Comparison of ENCODE assay signal across 19 mouse cellular contexts in the genomic region with DNA sequence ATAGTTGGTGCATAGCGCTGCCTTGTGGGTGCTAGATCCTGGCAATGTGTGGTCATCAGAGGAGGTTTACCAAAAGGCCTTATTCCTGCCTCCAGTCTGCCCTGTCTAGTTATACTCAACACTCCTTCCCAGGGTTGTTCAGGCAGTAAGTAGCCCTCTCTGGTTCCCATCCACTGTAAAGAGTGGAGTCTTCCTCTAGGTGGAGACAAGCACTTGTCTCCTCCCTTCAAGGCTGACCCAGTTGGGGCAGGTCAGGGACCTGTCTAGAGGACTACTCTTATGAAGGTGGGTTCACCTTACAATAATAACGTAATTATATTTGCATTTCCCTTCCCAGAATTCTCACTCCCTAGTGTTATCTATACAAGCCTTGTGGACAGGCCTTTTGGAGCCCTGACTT.
DNase-seq lines count a peak whose midpoint lies in the region; ATAC-seq and TF ChIP-seq lines count a peak whose summit lies in the region.
"Had no signal": no experiment of that assay in that cellular context is flagged by ENCODE, and none has a peak within 500 bp of the region (broad histone marks: within the 10 kb centered on the region; RNA-seq: fewer than 3 reads in every experiment).

No protein-coding gene starts in this region.

- no peak for TF ChIP-seq EP300 in heart, adult 2 months (IDR thresholded peaks at IDR 0.05; ENCODE audit: insufficient read depth, low read depth, low read length)
- no peak for TF ChIP-seq EP300 in liver, embryonic 14.5 days (IDR thresholded peaks at IDR 0.05; ENCODE audit: low read depth)
- TF ChIP-seq EP300 in MEL (IDR thresholded peaks at IDR 0.05; ENCODE audit: low read depth in 1 of 2, low read length in 2 of 2), result no peak

- H3K4me2 ChIP-seq in liver, embryonic 14.5 days (ENCODE audit: low read depth), result no peak overlapping the region
- no peak overlapping the region for H3K4me2 ChIP-seq in liver, embryonic 12.5 days
- H3K4me2 ChIP-seq: embryonic facial prominence, embryonic 15.5 days; limb, embryonic 12.5 days; liver, embryonic 15.5 days had no signal

- intact Hi-C loops in heart, adult 2 months (cut with DNase I), result loop anchor here (10.0 kb wide), 1 partner anchor 150 kb away; no protein-coding TSS in a partner anchor

- ATAC-seq in liver, embryonic 14.5 days (ENCODE audit: insufficient read depth), result no peak
- no peak for ATAC-seq in liver, embryonic 12.5 days
- 0 out of 2 replicates have a peak, but pooled peaks have one; percentile 16 for ATAC-seq in megakaryocyte progenitor cell, adult 5-6 weeks (replicated peaks; ENCODE audit: poor library complexity)
- ATAC-seq in megakaryocyte-erythroid progenitor cell, adult 5-6 weeks (replicated peaks; ENCODE audit: low FRiP score, low TSS enrichment, poor library complexity, severe bottlenecking), result no peak

- no peaks in the 10 kb centered on the region; the same call in 1 of the 2 replicates for H3K27me3 ChIP-seq in heart, adult 2 months (ENCODE audit: control insufficient read depth, insufficient read depth, low read length)
- H3K27me3 ChIP-seq in heart, embryonic 10.5 days (ENCODE audit: insufficient read depth, poor library complexity, severe bottlenecking), result peaks cover 4% of the 10 kb centered on the region; the same call in 1 of the 2 replicates
- no peaks in the 10 kb centered on the region for H3K27me3 ChIP-seq in liver, embryonic 14.5 days (ENCODE audit: control insufficient read depth, insufficient read depth, low read length)
- H3K27me3 ChIP-seq in liver, embryonic 12.5 days (replicated peaks), result no peaks in the 10 kb centered on the region
- no peaks in the 10 kb centered on the region for H3K27me3 ChIP-seq in MEL (ENCODE audit: control insufficient read depth in 1 of 2, insufficient read depth in 2 of 2, low read length in 2 of 2)
- H3K27me3 ChIP-seq: embryonic facial prominence, embryonic 15.5 days had no signal

- peak; percentile 30 for TF ChIP-seq RAD21 in MEL (IDR thresholded peaks at IDR 0.05; ENCODE audit: low read depth, low read length)

- no peak overlapping the region for H3K27ac ChIP-seq in heart, adult 2 months
- H3K27ac ChIP-seq in heart, embryonic 10.5 days, result no peak overlapping the region
- no peak overlapping the region for H3K27ac ChIP-seq in liver, embryonic 14.5 days
- H3K27ac ChIP-seq in liver, embryonic 12.5 days, result no peak overlapping the region
- H3K27ac ChIP-seq in MEL (ENCODE audit: control insufficient read depth, low read depth, low read length), result no peak overlapping the region
- H3K27ac ChIP-seq: embryonic facial prominence, embryonic 15.5 days; hindbrain, embryonic 10.5 days; limb, embryonic 12.5 days; liver, embryonic 15.5 days; midbrain, embryonic 10.5 days had no signal

- H3K79me2 ChIP-seq in heart, adult 2 months (replicated peaks; ENCODE audit: control insufficient read depth, insufficient read depth, low read length), result no peaks in the 10 kb centered on the region
- no peaks in the 10 kb centered on the region for H3K79me2 ChIP-seq in MEL (ENCODE audit: control insufficient read depth, insufficient read depth, low read length, poor library complexity)

- WGBS in heart, adult 2 months, result 86% methylated on average over 2 of the region's 2 CpGs
- 90% methylated on average over 2 of the region's 2 CpGs for WGBS in heart, embryonic 10.5 days
- 67% methylated on average over 2 of the region's 2 CpGs for WGBS in liver, embryonic 14.5 days (ENCODE audit: insufficient replicate concordance)
- WGBS in liver, embryonic 12.5 days (ENCODE audit: insufficient replicate concordance), result 74% methylated on average over 2 of the region's 2 CpGs

- TF ChIP-seq POLR2A in heart, adult 2 months (IDR thresholded peaks at IDR 0.05; ENCODE audit: insufficient read depth, low read depth, low read length), result no peak
- no peak for TF ChIP-seq POLR2A in MEL (IDR thresholded peaks at IDR 0.05; ENCODE audit: control insufficient read depth in 1 of 2, insufficient read depth in 1 of 2, low read depth in 1 of 2, low read length in 2 of 2, poor library complexity in 1 of 2)

- DNase-seq in heart, adult 2 months, result no peak
- DNase-seq in heart, embryonic 10.5 days (ENCODE audit: low spot score), result no peak
- DNase-seq in liver, embryonic 14.5 days (ENCODE audit: low read depth in 3 of 3, low spot score in 3 of 3), result no peak
- DNase-seq in MEL (ENCODE audit: low read depth, low spot score), result no peak
- DNase-seq: adrenal gland, postnatal 36 days; cerebellum, postnatal 25 days; kidney, adult 8-10 months; kidney, postnatal 36 days; lung, postnatal 14 days; retina, postnatal 1 day; right cerebral cortex, postnatal 4 days had no signal

- no peak overlapping the region for H3K9ac ChIP-seq in heart, adult 2 months (ENCODE audit: low read depth, low read length)
- H3K9ac ChIP-seq in liver, embryonic 14.5 days (replicated peaks), result no peak overlapping the region
- no peak overlapping the region for H3K9ac ChIP-seq in liver, embryonic 12.5 days
- no peak overlapping the region for H3K9ac ChIP-seq in MEL (ENCODE audit: control insufficient read depth, low read depth, low read length, poor library complexity, severe bottlenecking)
- H3K9ac ChIP-seq: embryonic facial prominence, embryonic 15.5 days; limb, embryonic 12.5 days; liver, embryonic 15.5 days had no signal

- H3K4me1 ChIP-seq in heart, adult 2 months (ENCODE audit: control insufficient read depth, insufficient read depth, low read length), result no peaks in the 10 kb centered on the region
- peaks cover 24% of the 10 kb centered on the region for H3K4me1 ChIP-seq in heart, embryonic 10.5 days
- H3K4me1 ChIP-seq in liver, embryonic 14.5 days (replicated peaks; ENCODE audit: control insufficient read depth in 2 of 2, insufficient read depth in 2 of 2, low read length in 1 of 2), result peaks cover 21 to 28% of the 10 kb centered on the region in 2 experiments
- peaks cover 40% of the 10 kb centered on the region for H3K4me1 ChIP-seq in liver, embryonic 12.5 days
- H3K4me1 ChIP-seq in MEL (ENCODE audit: control insufficient read depth in 1 of 2, insufficient read depth in 2 of 2, low read length in 2 of 2), result peaks cover 0 to 19% of the 10 kb centered on the region in 2 experiments; a peak in 3 of 4 replicates

- no peaks in the 10 kb centered on the region for H3K9me3 ChIP-seq in heart, embryonic 10.5 days
- H3K9me3 ChIP-seq in liver, embryonic 14.5 days (ENCODE audit: control insufficient read depth, low read length), result no peaks in the 10 kb centered on the region
- H3K9me3 ChIP-seq in liver, embryonic 12.5 days (replicated peaks), result no peaks in the 10 kb centered on the region
- no peaks in the 10 kb centered on the region for H3K9me3 ChIP-seq in MEL (replicated peaks; ENCODE audit: insufficient read depth, low read length)
- H3K9me3 ChIP-seq: embryonic facial prominence, embryonic 15.5 days; hindbrain, embryonic 10.5 days; limb, embryonic 12.5 days; liver, embryonic 15.5 days; midbrain, embryonic 10.5 days had no signal

- H3K36me3 ChIP-seq in heart, adult 2 months (ENCODE audit: control insufficient read depth, insufficient read depth, low read length), result no peaks in the 10 kb centered on the region
- no peaks in the 10 kb centered on the region for H3K36me3 ChIP-seq in heart, embryonic 10.5 days
- no peaks in the 10 kb centered on the region for H3K36me3 ChIP-seq in liver, embryonic 14.5 days (replicated peaks; ENCODE audit: control insufficient read depth, insufficient read depth, low read depth)
- H3K36me3 ChIP-seq in liver, embryonic 12.5 days, result no peaks in the 10 kb centered on the region
- peaks cover 0 to 11% of the 10 kb centered on the region in 2 experiments; a peak in 2 of 4 replicates for H3K36me3 ChIP-seq in MEL (ENCODE audit: control insufficient read depth in 1 of 2, insufficient read depth in 2 of 2, low read length in 2 of 2)
- H3K36me3 ChIP-seq: embryonic facial prominence, embryonic 15.5 days; hindbrain, embryonic 10.5 days; limb, embryonic 12.5 days; liver, embryonic 15.5 days; midbrain, embryonic 10.5 days had no signal

- peak; percentile 20; the same call in 1 of the 2 replicates for TF ChIP-seq CTCF in heart, adult 2 months (IDR thresholded peaks at IDR 0.05)
- TF ChIP-seq CTCF in liver, embryonic 14.5 days (IDR thresholded peaks at IDR 0.05; ENCODE audit: low read depth), result peak; percentile 38; the same call in 1 of the 2 replicates
- peak in 2 of 3 experiments; percentile 9 to 31; a peak in 2 of 6 replicates for TF ChIP-seq CTCF in MEL (IDR thresholded peaks at IDR 0.05 in 2 of 3, conservative IDR thresholded peaks at IDR 0.05 in 1 of 3; ENCODE audit: control insufficient read depth in 1 of 3, insufficient read depth in 1 of 3, low read depth in 2 of 3, low read length in 3 of 3, poor library complexity in 1 of 3, severe bottlenecking in 1 of 3)

- H3K4me3 ChIP-seq in heart, adult 2 months, result no peak overlapping the region
- no peak overlapping the region for H3K4me3 ChIP-seq in heart, embryonic 10.5 days
- H3K4me3 ChIP-seq in liver, embryonic 14.5 days (ENCODE audit: insufficient read depth in 1 of 2, low read depth in 2 of 2, low read length in 2 of 2), result no peak overlapping the region
- no peak overlapping the region for H3K4me3 ChIP-seq in liver, embryonic 12.5 days
- H3K4me3 ChIP-seq in MEL (ENCODE audit: control insufficient read depth in 1 of 2, insufficient read depth in 1 of 2, low read depth in 2 of 2, low read length in 2 of 2), result no peak overlapping the region
- H3K4me3 ChIP-seq: embryonic facial prominence, embryonic 15.5 days; hindbrain, embryonic 10.5 days; limb, embryonic 12.5 days; liver, embryonic 15.5 days; midbrain, embryonic 10.5 days had no signal

TF ChIP-seq in MEL, 35 proteins besides CTCF, POLR2A, EP300 and RAD21:
- no peak for TF ChIP-seq KAT2A (conservative IDR thresholded peaks at IDR 0.05; ENCODE audit: low read depth, low read length)
